Mouse (Mus musculus): ENCODE results near the gene Ccdc39.

Ccdc39 gene

GRCm38 (mm10) chr3:33790975-33791374 lies 53.1 kb downstream of the Ccdc39 start:
- no peak for DNase-seq (ENCODE audit: low spot score)

Data from left cerebral cortex, adult 11 months (tissue).